Mouse (Mus musculus): ENCODE results near the gene Fam3c. TPM values are rescaled to one million over a fixed set of nuclear protein-coding genes. Genes with fewer than 3 reads are reported as not detected.
"Not testable (repeated sequence)": the region's sequence is repeated elsewhere in the genome, so short reads cannot be mapped to it uniquely, and the experiment has no call there.

Gene Fam3c
- polyA plus RNA-seq, 1 experiment from 2014 or later: 59.9 TPM

DNA sequence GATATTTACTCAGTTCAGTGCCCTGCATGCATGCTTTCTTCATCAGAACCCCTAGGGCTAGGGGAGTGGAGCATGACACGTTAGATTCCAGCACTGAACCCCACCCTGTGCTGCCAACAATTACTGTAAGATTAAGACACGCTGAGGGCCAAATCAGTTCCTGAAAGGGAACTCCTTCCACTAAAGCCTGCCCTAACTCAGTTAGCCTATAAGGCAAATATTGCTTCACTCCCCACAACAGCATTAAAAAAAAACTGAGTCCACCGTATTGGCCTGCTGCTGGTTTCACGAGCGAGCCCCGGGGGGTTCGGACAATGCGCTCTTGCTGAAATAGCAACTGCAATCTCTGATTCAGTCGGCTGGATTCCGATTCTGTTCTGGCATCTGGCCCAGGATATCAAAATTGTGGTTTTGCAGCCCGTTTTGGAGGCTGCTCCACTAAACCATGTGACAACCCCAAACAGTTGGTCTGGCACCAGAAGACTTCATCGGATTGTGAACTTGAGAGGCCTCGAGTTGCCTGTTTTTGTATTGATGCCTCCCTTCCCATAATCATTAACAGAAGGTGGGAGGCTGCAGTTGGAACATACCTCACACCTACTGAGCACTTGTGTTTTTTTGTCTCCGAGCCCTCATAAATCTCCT is 75.7 kb downstream of the Fam3c start:
- no peak overlapping the region for H3K4me3 ChIP-seq (ENCODE audit: low read depth, low read length)
- WGBS: 47% methylated on average over 14 of the region's 14 CpGs
- H3K4me2 ChIP-seq (replicated peaks; ENCODE audit: low read depth): no peak overlapping the region
- no peak overlapping the region for H3K27ac ChIP-seq (ENCODE audit: low read depth, low read length)
- no peak overlapping the region for H3K9ac ChIP-seq (ENCODE audit: low read depth, low read length)
- no peaks in the 10 kb centered on the region for H3K27me3 ChIP-seq (replicated peaks; ENCODE audit: control insufficient read depth, insufficient read depth, low read length)
- no peaks in the 10 kb centered on the region for H3K36me3 ChIP-seq (ENCODE audit: control insufficient read depth, insufficient read depth)
- H3K4me1 ChIP-seq (replicated peaks; ENCODE audit: control insufficient read depth, insufficient read depth, low read length): no peaks in the 10 kb centered on the region
- H3K9me3 ChIP-seq (ENCODE audit: control insufficient read depth): no peaks in the 10 kb centered on the region
- no peak for TF ChIP-seq CTCF (IDR thresholded peaks at IDR 0.05; ENCODE audit: low read depth)
- ATAC-seq: no peak

DNA sequence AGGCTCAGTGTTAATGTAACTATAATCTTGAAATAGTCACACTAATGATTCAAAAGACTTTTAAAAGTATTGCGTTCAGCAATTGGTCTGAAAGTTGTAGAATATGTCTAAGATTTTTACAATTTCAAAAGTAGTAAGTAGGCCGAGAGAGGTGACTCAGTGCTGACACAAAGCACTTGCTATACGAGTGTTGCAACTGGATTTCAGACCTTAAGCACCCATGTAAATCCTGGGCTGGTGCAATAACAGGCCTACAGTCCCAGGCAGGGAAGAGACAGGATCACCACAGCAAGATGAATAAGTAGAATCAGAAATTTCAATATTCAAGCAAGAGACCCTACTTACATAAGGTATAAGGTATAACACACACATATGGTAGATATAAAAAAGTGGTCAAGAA is 78.1 kb downstream of the Fam3c start:
- ATAC-seq: no peak
- TF ChIP-seq CTCF (IDR thresholded peaks at IDR 0.05; ENCODE audit: low read depth): no peak
- no peaks in the 10 kb centered on the region for H3K9me3 ChIP-seq (ENCODE audit: control insufficient read depth)
- H3K27ac ChIP-seq (ENCODE audit: low read depth, low read length): no peak overlapping the region
- H3K4me2 ChIP-seq (replicated peaks; ENCODE audit: low read depth): no peak overlapping the region
- H3K36me3 ChIP-seq (ENCODE audit: control insufficient read depth, insufficient read depth): no peaks in the 10 kb centered on the region
- H3K27me3 ChIP-seq (replicated peaks; ENCODE audit: control insufficient read depth, insufficient read depth, low read length): no peaks in the 10 kb centered on the region
- WGBS: 88% methylated on average over 3 of the region's 3 CpGs
- no peak overlapping the region for H3K4me3 ChIP-seq (ENCODE audit: low read depth, low read length)
- no peaks in the 10 kb centered on the region for H3K4me1 ChIP-seq (replicated peaks; ENCODE audit: control insufficient read depth, insufficient read depth, low read length)
- H3K9ac ChIP-seq (ENCODE audit: low read depth, low read length): no peak overlapping the region

- H3K36me3 ChIP-seq (ENCODE audit: control insufficient read depth, insufficient read depth): no peaks in the 10 kb centered on the region
- no peak overlapping the region for H3K4me3 ChIP-seq (ENCODE audit: low read depth, low read length)
- no peak overlapping the region for H3K4me2 ChIP-seq (replicated peaks; ENCODE audit: low read depth)
- TF ChIP-seq CTCF (IDR thresholded peaks at IDR 0.05; ENCODE audit: low read depth): no peak
- H3K27me3 ChIP-seq (replicated peaks; ENCODE audit: control insufficient read depth, insufficient read depth, low read length): no peaks in the 10 kb centered on the region
- H3K9ac ChIP-seq (ENCODE audit: low read depth, low read length): no peak overlapping the region
- H3K4me1 ChIP-seq (replicated peaks; ENCODE audit: control insufficient read depth, insufficient read depth, low read length): no peaks in the 10 kb centered on the region
- H3K27ac ChIP-seq (ENCODE audit: low read depth, low read length): no peak overlapping the region
- ATAC-seq: no peak
- H3K9me3 ChIP-seq (ENCODE audit: control insufficient read depth): no peaks in the 10 kb centered on the region
- WGBS: 48% methylated on average over 8 of the region's 8 CpGs
Observed at GRCm38 (mm10) chr6:22269840-22270521, 86.1 kb downstream of the Fam3c start.

GRCm38 (mm10) chr6:22268677-22269076 is 87.4 kb downstream of the Fam3c start:
- Histone ChIP-seq H3K27me3 (replicated peaks; ENCODE audit: control insufficient read depth, insufficient read depth, low read length) (no peaks in the 10 kb centered on the region), H3K9me3 (ENCODE audit: control insufficient read depth) (no peaks in the 10 kb centered on the region), H3K4me3 (ENCODE audit: low read depth, low read length) (no peak overlapping the region), H3K27ac (ENCODE audit: low read depth, low read length) (no peak overlapping the region), H3K9ac (ENCODE audit: low read depth, low read length) (no peak overlapping the region), H3K36me3 (ENCODE audit: control insufficient read depth, insufficient read depth) (no peaks in the 10 kb centered on the region), H3K4me2 (replicated peaks; ENCODE audit: low read depth) (no peak overlapping the region), H3K4me1 (replicated peaks; ENCODE audit: control insufficient read depth, insufficient read depth, low read length) (no peaks in the 10 kb centered on the region)
- no peak for TF ChIP-seq CTCF (IDR thresholded peaks at IDR 0.05; ENCODE audit: low read depth)
- no peak for ATAC-seq

GRCm38 (mm10) chr6:22267807-22268667 is 88.0 kb downstream of the Fam3c start:
- no peaks in the 10 kb centered on the region for H3K27me3 ChIP-seq (replicated peaks; ENCODE audit: control insufficient read depth, insufficient read depth, low read length)
- TF ChIP-seq CTCF (IDR thresholded peaks at IDR 0.05; ENCODE audit: low read depth): no peak
- no peaks in the 10 kb centered on the region for H3K9me3 ChIP-seq (ENCODE audit: control insufficient read depth)
- no peak for ATAC-seq
- no peaks in the 10 kb centered on the region for H3K36me3 ChIP-seq (ENCODE audit: control insufficient read depth, insufficient read depth)
- no peak overlapping the region for H3K4me3 ChIP-seq (ENCODE audit: low read depth, low read length)
- H3K27ac ChIP-seq (ENCODE audit: low read depth, low read length): no peak overlapping the region
- WGBS: 75% methylated on average over 5 of the region's 5 CpGs
- H3K4me2 ChIP-seq (replicated peaks; ENCODE audit: low read depth): no peak overlapping the region
- no peak overlapping the region for H3K9ac ChIP-seq (ENCODE audit: low read depth, low read length)
- H3K4me1 ChIP-seq (replicated peaks; ENCODE audit: control insufficient read depth, insufficient read depth, low read length): no peaks in the 10 kb centered on the region

- ATAC-seq: no peak
- Histone ChIP-seq H3K27ac (ENCODE audit: low read depth, low read length) (no peak overlapping the region), H3K36me3 (ENCODE audit: control insufficient read depth, insufficient read depth) (no peaks in the 10 kb centered on the region), H3K4me1 (replicated peaks; ENCODE audit: control insufficient read depth, insufficient read depth, low read length) (no peaks in the 10 kb centered on the region), H3K9ac (ENCODE audit: low read depth, low read length) (no peak overlapping the region), H3K4me2 (replicated peaks; ENCODE audit: low read depth) (no peak overlapping the region), H3K27me3 (replicated peaks; ENCODE audit: control insufficient read depth, insufficient read depth, low read length) (no peaks in the 10 kb centered on the region), H3K4me3 (ENCODE audit: low read depth, low read length) (no peak overlapping the region), H3K9me3 (ENCODE audit: control insufficient read depth) (no peaks in the 10 kb centered on the region)
- 61% methylated on average over 4 of the region's 4 CpGs for WGBS
- TF ChIP-seq CTCF (IDR thresholded peaks at IDR 0.05; ENCODE audit: low read depth): no peak
Observed at GRCm38 (mm10) chr6:22266018-22266417, 90.0 kb downstream of the Fam3c start.

GRCm38 (mm10) chr6:22264094-22264493 is 91.9 kb downstream of the Fam3c start:
- not testable (repeated sequence) for ATAC-seq

More at GRCm38 (mm10) chr6:22264094-22264493, 91.9 kb downstream of the Fam3c start:
- not testable (repeated sequence) for H3K4me3 ChIP-seq (ENCODE audit: low read depth, low read length); H3K9me3 ChIP-seq (ENCODE audit: control insufficient read depth); H3K4me2 ChIP-seq (replicated peaks; ENCODE audit: low read depth); H3K27ac ChIP-seq (ENCODE audit: low read depth, low read length); H3K9ac ChIP-seq (ENCODE audit: low read depth, low read length); H3K4me1 ChIP-seq (replicated peaks; ENCODE audit: control insufficient read depth, insufficient read depth, low read length); H3K27me3 ChIP-seq (replicated peaks; ENCODE audit: control insufficient read depth, insufficient read depth, low read length); H3K36me3 ChIP-seq (ENCODE audit: control insufficient read depth, insufficient read depth)
- WGBS: 86% methylated on average over 8 of the region's 8 CpGs

All from intestine, postnatal 0 days (tissue).